Mouse (Mus musculus): ENCODE results near the gene Phyh. TPM values are rescaled to one million over a fixed set of nuclear protein-coding genes. Genes with fewer than 3 reads are reported as not detected.
A peak's percentile ranks its signal among the peaks of the same experiment; 100 is the strongest.

Phyh gene
- total RNA-seq (2014; fragmentation: Nextera tagmentation) (19.3 and 20.2 TPM in 2 replicates), total RNA-seq (2017) (7.8 and 8.6 TPM in 2 replicates)

DNA sequence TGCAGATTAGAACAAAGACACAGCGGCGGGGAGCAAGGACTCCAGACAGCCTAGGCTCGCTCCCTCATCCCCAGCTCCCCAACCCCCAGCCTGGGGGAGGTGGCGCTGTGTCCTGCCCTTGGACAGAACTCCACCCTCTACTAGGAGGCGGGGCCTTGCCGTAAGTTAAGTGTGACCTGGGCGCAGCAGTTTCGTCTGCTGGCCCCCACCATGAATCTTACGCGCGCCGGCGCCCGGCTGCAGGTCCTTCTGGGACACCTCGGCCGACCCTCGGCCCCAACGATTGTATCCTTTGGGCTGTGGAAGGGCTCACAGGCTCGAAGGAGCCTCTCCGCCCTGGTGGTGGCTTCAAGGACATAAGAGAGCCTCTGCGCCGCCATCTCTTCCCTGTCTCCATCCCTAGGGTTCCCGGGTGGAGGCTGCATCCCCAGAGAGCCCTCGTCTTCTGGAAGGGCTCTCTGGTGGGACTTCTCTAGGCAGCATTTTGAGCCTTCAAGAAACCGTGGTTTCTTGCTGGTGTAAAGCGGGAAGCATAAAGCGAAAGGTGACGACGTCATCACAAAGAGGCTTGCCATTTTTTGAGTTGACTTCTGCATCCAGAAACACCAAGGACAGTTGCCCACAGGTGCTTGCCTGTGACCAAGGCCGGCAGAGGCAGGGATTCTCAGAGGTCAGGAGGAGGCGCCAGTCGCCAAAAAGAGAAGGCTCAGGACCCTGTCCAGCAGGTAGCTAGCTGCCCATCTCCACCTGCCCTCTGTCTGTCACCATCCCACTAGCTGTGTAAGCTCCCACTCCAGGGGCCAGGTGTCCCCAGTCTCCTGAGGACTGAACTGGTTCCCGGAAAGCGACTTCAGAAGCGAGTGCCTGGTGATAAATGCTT, at the start of gene Phyh:
Gene Phyh (plus strand): TSS at position 160 of the 880 bp plus-strand sequence.
- peak; percentile 98 for ATAC-seq (replicated peaks; ENCODE audit: low FRiP score, low TSS enrichment, poor library complexity, severe bottlenecking)

- ATAC-seq (replicated peaks; ENCODE audit: low FRiP score, low TSS enrichment, poor library complexity, severe bottlenecking): peak; percentile 53
These were observed 46.1 kb upstream of the Phyh start for GRCm38 (mm10) chr2:4872740-4873139.

- no peak for ATAC-seq (replicated peaks; ENCODE audit: low FRiP score, low TSS enrichment, poor library complexity, severe bottlenecking)
These were observed 45.5 kb upstream of the Phyh start for GRCm38 (mm10) chr2:4873331-4873730.

- no peak for ATAC-seq (replicated peaks; ENCODE audit: low FRiP score, low TSS enrichment, poor library complexity, severe bottlenecking)
These were observed 43.7 kb upstream of the Phyh start for GRCm38 (mm10) chr2:4875090-4875489.

- no peak for ATAC-seq (replicated peaks; ENCODE audit: low FRiP score, low TSS enrichment, poor library complexity, severe bottlenecking)
These were observed 42.7 kb upstream of the Phyh start for GRCm38 (mm10) chr2:4876131-4876530.

- peak; percentile 34 for ATAC-seq (replicated peaks; ENCODE audit: low FRiP score, low TSS enrichment, poor library complexity, severe bottlenecking)
These were observed 38.0 kb upstream of the Phyh start for GRCm38 (mm10) chr2:4880737-4881349.

GRCm38 (mm10) chr2:4881350-4882248, 37.2 kb upstream of the Phyh start, which contains the start of gene Sephs1:
Sephs1 (plus strand) TSS chr2:4881564.
- peak; percentile 76 for ATAC-seq (replicated peaks; ENCODE audit: low FRiP score, low TSS enrichment, poor library complexity, severe bottlenecking)

DNA sequence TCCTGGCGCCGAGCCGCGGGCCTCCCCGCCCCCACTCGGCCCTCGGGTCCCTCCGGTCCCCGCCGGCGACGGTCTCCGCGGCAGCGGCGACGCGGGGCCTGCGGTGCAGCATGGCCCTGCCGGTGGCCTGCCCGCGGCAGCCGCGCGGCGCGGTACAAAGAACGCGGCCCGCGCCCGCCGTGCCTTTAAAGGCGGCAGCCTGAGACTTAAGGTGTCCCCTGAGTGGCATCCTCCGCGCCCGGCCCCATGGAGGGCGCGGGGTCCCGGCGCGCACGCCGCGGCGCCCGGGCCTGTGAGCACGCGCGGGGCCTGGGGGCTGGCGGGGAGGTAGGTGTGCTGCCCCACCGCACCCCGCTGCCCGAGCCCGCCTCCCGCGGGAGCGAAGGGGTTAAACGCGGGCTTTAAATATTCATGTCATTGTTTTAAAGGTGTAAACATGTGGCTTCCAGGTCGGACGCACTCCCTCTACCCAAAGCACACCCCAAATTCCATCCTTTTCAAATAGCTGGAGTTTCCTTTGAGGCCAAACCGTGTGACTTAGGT, 36.5 kb upstream of the Phyh start:
- ATAC-seq (replicated peaks; ENCODE audit: low FRiP score, low TSS enrichment, poor library complexity, severe bottlenecking): 0 out of 2 replicates have a peak, but pooled peaks have one; percentile 6

GRCm38 (mm10) chr2:4883009-4883704, 35.7 kb upstream of the Phyh start:
- ATAC-seq (replicated peaks; ENCODE audit: low FRiP score, low TSS enrichment, poor library complexity, severe bottlenecking): no peak; the same call in 1 of the 2 replicates

DNA sequence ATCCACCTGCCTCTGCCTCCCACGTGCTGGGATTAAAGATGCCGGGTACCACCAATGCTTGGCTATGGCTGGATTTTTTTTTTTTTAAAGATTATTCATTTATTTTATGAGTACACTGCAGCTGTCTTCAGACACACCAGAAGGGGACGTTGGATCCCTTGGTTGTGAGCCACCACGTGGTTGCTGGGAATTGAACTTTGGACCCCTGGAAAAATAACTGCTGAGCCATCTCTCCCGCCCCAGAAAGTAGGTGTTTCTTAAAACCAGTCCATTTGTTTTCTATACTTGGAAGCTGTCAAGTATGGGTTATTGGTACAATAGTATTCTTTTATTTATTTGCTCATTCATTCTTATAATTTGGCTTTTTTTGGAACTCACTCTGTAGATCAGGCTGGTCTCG, 31.9 kb upstream of the Phyh start:
- no peak for ATAC-seq (replicated peaks; ENCODE audit: low FRiP score, low TSS enrichment, poor library complexity, severe bottlenecking)

GRCm38 (mm10) chr2:4895598-4895997, 23.2 kb upstream of the Phyh start:
- no peak for ATAC-seq (replicated peaks; ENCODE audit: low FRiP score, low TSS enrichment, poor library complexity, severe bottlenecking)

DNA sequence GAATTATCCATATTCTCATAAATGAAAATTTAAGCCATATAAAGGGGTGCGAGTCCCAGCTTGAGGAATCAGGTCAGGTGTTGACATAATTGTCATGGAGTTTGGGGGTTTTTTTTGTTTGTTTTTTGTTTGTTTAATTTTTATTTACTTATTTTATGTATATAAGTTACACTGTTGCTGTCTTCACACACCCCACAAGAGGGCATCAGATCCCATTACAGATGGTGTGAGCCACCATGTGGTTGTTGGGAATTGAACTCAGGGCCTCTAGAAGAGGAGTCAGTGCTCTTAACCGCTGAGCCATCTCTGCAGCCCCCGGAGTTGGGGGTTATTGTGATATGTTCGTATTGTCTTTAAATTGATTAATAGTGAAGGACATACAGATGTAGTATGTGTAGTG, 21.8 kb upstream of the Phyh start:
- no peak for ATAC-seq (replicated peaks; ENCODE audit: low FRiP score, low TSS enrichment, poor library complexity, severe bottlenecking)

DNA sequence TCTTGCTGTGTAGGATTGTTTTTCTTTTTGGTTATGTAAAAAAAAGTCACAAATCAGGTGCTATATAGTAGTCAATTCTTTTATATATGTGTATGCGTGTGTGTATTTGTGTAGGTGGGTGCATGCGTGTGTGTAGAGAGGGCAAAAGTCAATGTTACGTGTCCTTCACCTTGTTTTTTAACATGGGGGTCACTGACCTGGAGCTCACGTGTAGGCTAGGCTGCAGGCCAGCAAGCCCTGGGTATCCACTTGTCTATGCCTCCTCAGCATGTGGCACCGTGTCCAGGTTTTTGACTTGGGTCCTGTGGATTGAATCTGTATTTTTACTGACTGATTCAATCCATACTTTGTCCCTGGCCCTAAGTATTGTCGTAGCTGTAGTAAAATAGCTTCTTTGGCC, 18.2 kb upstream of the Phyh start:
- ATAC-seq (replicated peaks; ENCODE audit: low FRiP score, low TSS enrichment, poor library complexity, severe bottlenecking): no peak

DNA sequence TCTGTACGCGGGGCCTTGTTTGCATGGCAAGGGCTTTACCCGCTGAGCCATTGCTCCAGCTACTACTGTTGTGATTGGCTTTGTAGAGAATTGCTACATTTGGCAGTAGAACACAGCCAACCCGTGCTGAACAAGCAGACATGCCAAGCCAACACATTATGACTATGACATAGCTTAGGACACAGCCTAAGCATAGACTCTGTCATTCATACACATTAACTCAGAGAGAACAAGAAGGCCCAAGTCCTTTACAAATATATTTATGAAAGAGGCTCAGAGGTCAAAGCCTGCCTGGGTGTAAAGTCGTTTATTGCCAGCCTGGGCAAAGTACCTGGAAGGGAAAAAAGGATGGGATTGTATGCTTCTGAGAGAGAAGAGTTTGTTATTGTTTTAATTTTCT, 16.5 kb upstream of the Phyh start:
- ATAC-seq (replicated peaks; ENCODE audit: low FRiP score, low TSS enrichment, poor library complexity, severe bottlenecking): no peak

GRCm38 (mm10) chr2:4907120-4907519, 11.7 kb upstream of the Phyh start:
- no peak for ATAC-seq (replicated peaks; ENCODE audit: low FRiP score, low TSS enrichment, poor library complexity, severe bottlenecking)

DNA sequence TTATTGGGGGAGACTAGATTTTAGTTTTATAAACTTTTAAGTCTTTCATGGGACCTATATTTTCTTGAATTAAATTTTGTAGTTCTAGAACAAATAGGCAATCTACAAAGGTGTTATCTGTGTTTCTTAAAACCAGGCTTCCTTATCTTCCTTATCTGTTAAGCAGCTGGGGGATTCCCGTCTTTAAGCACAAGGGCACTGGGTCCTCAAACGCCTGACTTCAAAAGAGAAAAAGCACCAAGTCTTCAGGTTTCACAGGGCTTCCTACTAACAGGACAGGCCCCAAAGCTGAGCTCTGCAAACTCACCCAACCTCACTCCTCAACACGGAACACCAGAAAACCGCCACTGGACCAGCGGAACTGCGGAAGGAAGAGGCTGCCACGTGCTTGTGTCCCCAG, 10.9 kb upstream of the Phyh start:
- peak; percentile 49; the same call in 1 of the 2 replicates for ATAC-seq (replicated peaks; ENCODE audit: low FRiP score, low TSS enrichment, poor library complexity, severe bottlenecking)

DNA sequence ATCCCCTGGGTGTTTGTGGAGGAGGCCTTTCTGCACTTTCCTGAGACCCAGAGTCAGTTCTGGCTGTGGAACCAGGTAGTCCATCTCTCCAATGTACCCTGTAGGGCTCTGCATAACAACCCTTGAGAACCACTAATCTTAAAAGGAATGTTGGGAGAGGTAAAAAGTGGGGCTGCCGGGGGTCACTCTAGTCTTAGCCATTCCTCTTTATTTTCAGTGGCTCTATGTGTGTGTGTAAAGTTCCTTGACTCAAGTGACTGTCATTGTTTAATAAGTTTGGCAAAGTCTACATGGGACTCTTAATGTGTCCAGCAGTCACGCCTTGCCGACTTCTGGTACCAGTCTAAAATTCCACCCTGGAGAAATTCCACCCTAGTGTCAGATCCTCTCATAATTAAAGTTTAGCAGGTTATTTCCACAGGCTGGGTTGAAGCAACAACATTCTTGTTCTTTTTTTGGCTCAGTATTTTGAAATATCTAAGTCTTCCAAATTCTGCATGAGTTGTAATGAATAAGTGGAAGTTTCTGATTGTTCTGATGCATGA, 10.0 kb upstream of the Phyh start:
- ATAC-seq (replicated peaks; ENCODE audit: low FRiP score, low TSS enrichment, poor library complexity, severe bottlenecking): no peak

DNA sequence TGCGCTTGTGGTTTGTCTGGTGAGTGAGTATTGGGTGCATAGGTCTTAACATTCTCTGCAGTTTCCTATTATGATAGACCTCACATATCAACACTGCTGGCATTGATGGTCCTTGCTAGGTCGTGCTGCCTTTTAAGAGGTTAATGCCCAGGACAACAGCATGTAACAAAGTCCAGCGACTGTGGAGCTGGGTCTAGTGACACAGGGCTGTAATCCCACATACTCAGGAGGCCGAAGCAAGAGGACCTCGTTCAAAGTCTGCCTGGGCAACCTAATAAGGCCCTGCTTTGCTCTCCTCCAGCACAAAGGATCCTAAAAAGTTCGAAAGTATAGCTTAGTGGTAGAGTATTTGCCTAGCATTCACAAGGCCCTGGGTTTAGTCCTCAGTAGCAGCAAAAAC, 8.9 kb upstream of the Phyh start:
- ATAC-seq (replicated peaks; ENCODE audit: low FRiP score, low TSS enrichment, poor library complexity, severe bottlenecking): no peak

- no peak for ATAC-seq (replicated peaks; ENCODE audit: low FRiP score, low TSS enrichment, poor library complexity, severe bottlenecking)
These were observed 8.3 kb upstream of the Phyh start for GRCm38 (mm10) chr2:4910521-4910920.
